Mouse (Mus musculus) myocyte (in vitro differentiated cells): ENCODE measurements around the gene Ankrd12. TPM values are rescaled to one million over a fixed set of nuclear protein-coding genes. Genes with fewer than 3 reads are reported as not detected.

ENCODE experiments used
- H3K27me3 ChIP-seq: one replicate; pipeline ENCODE4 v1.6.1; 2011; ENCODE audit not compliant: control insufficient read depth, insufficient read depth, insufficient read length
- H3K36me3 ChIP-seq: one replicate; pipeline ENCODE4 v1.6.1; 2011; ENCODE audit not compliant: control insufficient read depth, insufficient read depth
- H3K4me2 ChIP-seq: one replicate; pipeline ENCODE4 v1.6.1; 2011; ENCODE audit warnings: low read depth, control low read depth
- H3K4me3 ChIP-seq: one replicate; pipeline ENCODE4 v1.5.1; 2011; ENCODE audit warnings: mild to moderate bottlenecking, control low read depth, moderate library complexity
- H3K79me2 ChIP-seq: one replicate; pipeline ENCODE4 v1.6.1; 2011; ENCODE audit not compliant: control insufficient read depth, insufficient read depth
- H3ac ChIP-seq: one replicate; pipeline ENCODE4 v1.6.1; 2011; ENCODE audit not compliant: control insufficient read depth, insufficient read length
- CEBPB ChIP-seq: IDR thresholded peaks from 2 replicates; pipeline ENCODE4 v1.6.1; 2011; ENCODE audit warnings: mild to moderate bottlenecking, moderate library complexity; ENCODE audit not compliant: poor library complexity, insufficient read depth, severe bottlenecking
- E2F4 ChIP-seq: IDR thresholded peaks from one replicate; pipeline ENCODE4 v1.6.1; 2011; ENCODE audit warnings: mild to moderate bottlenecking, control low read depth, moderate library complexity; ENCODE audit not compliant: insufficient read depth
- MAX ChIP-seq: IDR thresholded peaks from one replicate; pipeline ENCODE4 v1.6.1; 2011; ENCODE audit warnings: low read depth, mild to moderate bottlenecking, control low read depth
- MYOD1 ChIP-seq, 3 experiments: IDR thresholded peaks; one replicate each; pipeline ENCODE4 v1.6.1; 2011; ENCODE audit warnings: control low read depth in 2 of 3, low read depth in 2 of 3, mild to moderate bottlenecking in 2 of 3, moderate library complexity in 1 of 3; ENCODE audit not compliant: insufficient read length in 2 of 3, control insufficient read depth in 1 of 3
- MYOG ChIP-seq, 3 experiments: IDR thresholded peaks; one replicate each; pipeline ENCODE4 v1.6.1; 2011; ENCODE audit warnings: control low read depth in 2 of 3, low read depth in 2 of 3, mild to moderate bottlenecking in 2 of 3; ENCODE audit not compliant: insufficient read length in 2 of 3, control insufficient read depth in 1 of 3, insufficient read depth in 1 of 3
- POLR2A ChIP-seq: IDR thresholded peaks from one replicate; pipeline ENCODE4 v1.6.1; 2011; ENCODE audit warnings: low read depth, mild to moderate bottlenecking, control low read depth, moderate library complexity; ENCODE audit not compliant: insufficient read length
- POLR2AphosphoS2 ChIP-seq: IDR thresholded peaks from one replicate; pipeline ENCODE4 v1.6.1; 2011; ENCODE audit warnings: low read depth, control low read depth; ENCODE audit not compliant: insufficient read length
- REST ChIP-seq: IDR thresholded peaks from one replicate; pipeline ENCODE4 v1.6.1; 2011; ENCODE audit warnings: mild to moderate bottlenecking, control low read depth, moderate library complexity; ENCODE audit not compliant: insufficient read depth, insufficient read length
- SRF ChIP-seq: IDR thresholded peaks from one replicate; pipeline ENCODE4 v1.6.1; 2011; ENCODE audit warnings: low read depth; ENCODE audit not compliant: control insufficient read depth, insufficient read length
- TCF12 ChIP-seq: IDR thresholded peaks from one replicate; pipeline ENCODE4 v1.6.1; 2011; ENCODE audit warnings: mild to moderate bottlenecking, control low read depth; ENCODE audit not compliant: poor library complexity, insufficient read depth, severe bottlenecking
- TCF3 ChIP-seq: IDR thresholded peaks from one replicate; pipeline ENCODE4 v1.6.1; 2011; ENCODE audit warnings: low read depth, control low read depth; ENCODE audit not compliant: insufficient read length
- USF1 ChIP-seq: IDR thresholded peaks from one replicate; pipeline ENCODE4 v1.6.1; 2011; ENCODE audit warnings: low read depth, mild to moderate bottlenecking, control low read depth, moderate library complexity
- polyA plus RNA-seq: library from polyadenylated mRNA; unstranded; fragments of >200 nt; fragmentation: generic; extraction: Trizol; gene quantifications from one replicate; pipeline ENCODE4 v1.2.1, GENCODE M21; 2012; ENCODE audit warnings: missing spikeins

Ankrd12 gene
- polyA plus RNA-seq, 1 experiment = 2.7 TPM

DNA sequence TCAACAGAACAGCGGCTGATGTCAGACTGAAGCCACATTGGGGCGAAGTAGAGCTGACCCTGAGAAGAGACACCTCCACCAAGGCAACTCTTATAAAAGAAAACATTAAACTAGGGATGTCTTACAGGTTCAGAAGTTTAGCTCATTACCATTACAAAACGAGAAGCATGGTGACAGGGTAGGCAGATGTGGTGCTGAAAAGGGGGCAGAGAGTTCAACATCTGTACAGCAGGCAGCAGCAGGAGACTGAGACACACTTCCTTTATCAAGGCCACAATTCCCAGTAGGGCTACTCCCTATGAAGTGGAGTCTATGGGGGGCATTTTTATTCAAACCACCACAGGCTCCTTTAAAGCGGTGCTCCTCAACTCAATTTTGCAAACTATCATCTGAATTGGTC is 31.3 kb upstream of the Ankrd12 start:
- no peak overlapping the region for H3K4me2 ChIP-seq
- H3K4me3 ChIP-seq = no peak overlapping the region
- H3K36me3 ChIP-seq = no peaks in the 10 kb centered on the region
- TF ChIP-seq USF1 = no peak
- no peak for TF ChIP-seq POLR2A
- no peak for TF ChIP-seq MAX
- TF ChIP-seq MYOD1 (IDR thresholded peaks at IDR 0.05; ENCODE audit: control insufficient read depth in 1 of 3, insufficient read length in 2 of 3, low read depth in 2 of 3) = no peak
- no peak for TF ChIP-seq SRF
- peaks cover 4% of the 10 kb centered on the region for H3K79me2 ChIP-seq
- H3K27me3 ChIP-seq = no peaks in the 10 kb centered on the region
- no peak overlapping the region for H3ac ChIP-seq

- H3K4me2 ChIP-seq = peak overlapping the region; percentile 47
- peaks cover 4% of the 10 kb centered on the region for H3K79me2 ChIP-seq
- H3ac ChIP-seq = no peak overlapping the region
- TF ChIP-seq MAX (no peak), SRF (no peak), MYOG (IDR thresholded peaks at IDR 0.05; ENCODE audit: control insufficient read depth in 1 of 3, insufficient read depth in 1 of 3, insufficient read length in 2 of 3, low read depth in 2 of 3) (no peak), TCF12 (no peak), E2F4 (no peak), POLR2A (no peak), USF1 (no peak), CEBPB (no peak), REST (no peak), MYOD1 (IDR thresholded peaks at IDR 0.05; ENCODE audit: control insufficient read depth in 1 of 3, insufficient read length in 2 of 3, low read depth in 2 of 3) (no peak), POLR2AphosphoS2 (no peak), TCF3 (no peak)
- no peaks in the 10 kb centered on the region for H3K27me3 ChIP-seq
- no peak overlapping the region for H3K4me3 ChIP-seq
- no peaks in the 10 kb centered on the region for H3K36me3 ChIP-seq
These were observed 30.6 kb upstream of the Ankrd12 start for GRCm38 (mm10) chr17:66107466-66107865.

DNA sequence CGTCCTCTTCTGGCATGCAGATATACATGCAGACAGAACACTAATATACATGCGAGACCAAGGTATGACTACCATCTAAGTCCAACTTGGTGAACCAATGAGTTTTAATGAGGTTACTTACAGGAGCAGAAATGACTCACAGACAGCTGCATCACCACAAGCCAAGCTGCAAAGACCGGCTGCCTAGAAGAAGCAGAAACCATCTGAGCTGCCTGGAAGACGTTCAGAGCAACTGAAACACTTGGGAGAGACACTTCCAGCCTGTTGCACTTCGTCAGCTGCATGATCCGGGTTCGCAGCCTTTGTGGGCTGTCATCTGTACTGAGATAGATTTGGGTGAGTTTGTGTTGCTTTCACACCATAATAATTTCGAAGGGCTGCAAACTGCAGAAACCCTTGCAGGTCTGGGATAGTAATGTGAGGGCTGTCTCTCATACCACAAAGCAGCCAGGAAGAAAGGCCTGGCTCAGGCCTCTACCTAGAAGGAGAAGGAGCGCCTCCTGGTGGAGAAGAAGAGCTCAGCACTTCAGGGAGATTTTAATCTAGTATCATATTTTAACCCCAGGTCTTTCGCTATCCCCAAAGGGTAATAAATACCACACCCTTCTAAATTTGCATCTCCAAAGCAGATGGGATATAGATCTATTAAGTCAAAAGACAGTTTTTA is 29.8 kb upstream of the Ankrd12 start:
- Histone ChIP-seq H3K27me3 (no peaks in the 10 kb centered on the region), H3ac (no peak overlapping the region), H3K4me2 (peak overlapping the region; percentile 47), H3K79me2 (no peaks in the 10 kb centered on the region), H3K4me3 (no peak overlapping the region), H3K36me3 (no peaks in the 10 kb centered on the region)
- peak in 2 of 3 experiments; percentile 13 to 60 for TF ChIP-seq MYOG (IDR thresholded peaks at IDR 0.05; ENCODE audit: control insufficient read depth in 1 of 3, insufficient read depth in 1 of 3, insufficient read length in 2 of 3, low read depth in 2 of 3)
- no peak for TF ChIP-seq MAX
- no peak for TF ChIP-seq SRF
- no peak for TF ChIP-seq POLR2AphosphoS2
- no peak for TF ChIP-seq CEBPB
- TF ChIP-seq USF1 = no peak
- TF ChIP-seq MYOD1 (IDR thresholded peaks at IDR 0.05; ENCODE audit: control insufficient read depth in 1 of 3, insufficient read length in 2 of 3, low read depth in 2 of 3) = peak in 2 of 3 experiments; percentile 39 to 60
- TF ChIP-seq REST = no peak
- no peak for TF ChIP-seq TCF3
- no peak for TF ChIP-seq POLR2A
- no peak for TF ChIP-seq TCF12

GRCm38 (mm10) chr17:66104076-66104475 is 27.2 kb upstream of the Ankrd12 start:
- Histone ChIP-seq H3K4me3 (no peak overlapping the region), H3K4me2 (no peak overlapping the region), H3ac (no peak overlapping the region), H3K79me2 (peaks cover 20% of the 10 kb centered on the region), H3K36me3 (no peaks in the 10 kb centered on the region), H3K27me3 (no peaks in the 10 kb centered on the region)
- TF ChIP-seq SRF = no peak
- no peak for TF ChIP-seq MYOG (IDR thresholded peaks at IDR 0.05; ENCODE audit: control insufficient read depth in 1 of 3, insufficient read depth in 1 of 3, insufficient read length in 2 of 3, low read depth in 2 of 3)
- no peak for TF ChIP-seq USF1
- TF ChIP-seq MAX = no peak
- no peak for TF ChIP-seq POLR2AphosphoS2
- no peak for TF ChIP-seq CEBPB
- TF ChIP-seq TCF3 = no peak
- TF ChIP-seq E2F4 = no peak
- no peak for TF ChIP-seq POLR2A
- TF ChIP-seq MYOD1 (IDR thresholded peaks at IDR 0.05; ENCODE audit: control insufficient read depth in 1 of 3, insufficient read length in 2 of 3, low read depth in 2 of 3) = no peak
- no peak for TF ChIP-seq TCF12
- no peak for TF ChIP-seq REST
